Mouse (Mus musculus) cerebellum, adult (tissue): ENCODE data around the gene Clock.

Experiments
- ATAC-seq: cut with Nextera tagmentation; 2 replicates; pipeline ENCODE4 v1.9.2; 2017; ENCODE audit warnings: mild to moderate bottlenecking, moderate library complexity, mixed read lengths; ENCODE audit not compliant: insufficient number of reproducible peaks, low FRiP score, low TSS enrichment

Clock gene

GRCm38 (mm10) chr5:76304452-76305341, at the start of gene Clock:
Gene Clock, minus strand, starts transcription at chr5:76304792.
- peak; percentile 84 for ATAC-seq

- ATAC-seq, result no peak
Measured at GRCm38 (mm10) chr5:76351953-76352611, 47.5 kb upstream of the Clock start.

DNA sequence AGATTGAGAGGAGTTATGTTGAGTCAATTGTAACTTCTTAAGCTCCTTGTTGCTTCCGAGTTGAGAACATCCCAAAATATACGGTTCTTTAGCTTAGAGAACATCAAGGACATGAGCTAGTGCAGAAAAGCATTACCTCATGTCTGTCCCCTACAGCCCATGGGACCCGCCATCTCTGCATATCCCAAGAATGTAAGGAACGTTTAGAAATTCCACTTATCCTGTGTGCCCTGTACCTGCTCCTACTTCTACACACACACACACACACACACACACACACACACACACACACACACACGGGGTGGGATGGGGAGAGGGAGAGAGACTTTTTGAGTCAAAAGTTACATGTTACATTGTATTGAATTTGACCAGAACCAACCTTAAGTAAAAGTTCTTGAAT, 46.9 kb upstream of the Clock start:
- no peak for ATAC-seq

- ATAC-seq, result no peak
Measured at GRCm38 (mm10) chr5:76346137-76346536, 41.5 kb upstream of the Clock start.

DNA sequence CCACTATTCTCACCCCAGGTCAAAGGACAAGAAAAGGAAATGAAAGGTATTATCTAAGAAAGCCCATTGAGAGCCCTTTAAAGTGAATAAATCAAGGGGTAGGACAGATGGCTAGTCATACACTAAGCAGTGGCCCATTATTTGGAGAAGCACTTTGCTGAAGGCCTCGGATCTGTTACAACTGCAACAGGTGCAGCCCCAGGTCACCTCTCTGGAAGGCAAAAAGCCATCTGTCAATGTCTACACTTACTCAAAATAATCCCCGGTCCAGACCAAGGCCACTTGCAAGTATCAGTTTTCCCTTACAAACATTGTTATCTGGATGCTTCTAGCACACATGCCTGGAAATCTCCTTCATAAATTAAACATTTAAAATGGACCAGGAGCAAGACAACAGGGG, 36.3 kb upstream of the Clock start:
- no peak for ATAC-seq

DNA sequence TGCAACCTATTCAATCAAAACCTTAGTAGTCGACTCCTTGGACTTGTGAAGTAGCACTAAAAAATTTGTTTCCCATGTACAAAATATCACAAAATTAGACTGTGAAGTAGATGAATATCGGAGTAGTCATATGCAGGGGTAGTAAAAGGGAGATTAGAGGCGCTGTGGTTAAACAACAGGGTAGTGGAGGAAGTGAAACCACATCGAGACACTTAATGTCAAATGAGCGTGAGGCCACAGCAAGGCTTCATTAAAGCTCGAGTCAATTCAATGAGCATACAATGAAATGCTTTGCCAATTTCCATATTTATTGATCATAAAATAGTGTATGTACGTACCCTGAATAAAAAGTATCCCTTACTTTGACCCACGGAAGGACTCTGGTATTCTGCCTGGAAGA, 32.5 kb upstream of the Clock start:
- no peak for ATAC-seq

DNA sequence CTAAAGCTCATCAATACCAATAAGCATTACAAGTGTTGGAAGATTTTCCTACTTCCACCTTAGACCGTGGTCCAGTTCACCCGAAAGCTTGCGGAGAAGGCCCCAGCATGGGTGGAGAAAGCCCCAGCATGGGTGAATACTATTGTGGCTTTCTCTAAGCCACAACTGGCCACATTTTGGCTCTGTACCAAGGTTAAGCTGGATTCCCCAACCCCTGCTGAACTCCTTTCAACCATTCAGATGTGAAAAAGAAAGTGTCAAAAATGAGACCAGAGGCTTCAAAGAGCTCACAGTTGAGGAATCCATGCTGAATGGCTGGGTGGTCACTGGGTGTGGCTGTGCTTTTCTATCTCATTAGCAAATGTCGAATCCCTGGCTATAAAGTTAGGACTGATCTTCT, 29.2 kb upstream of the Clock start:
- ATAC-seq, result no peak

DNA sequence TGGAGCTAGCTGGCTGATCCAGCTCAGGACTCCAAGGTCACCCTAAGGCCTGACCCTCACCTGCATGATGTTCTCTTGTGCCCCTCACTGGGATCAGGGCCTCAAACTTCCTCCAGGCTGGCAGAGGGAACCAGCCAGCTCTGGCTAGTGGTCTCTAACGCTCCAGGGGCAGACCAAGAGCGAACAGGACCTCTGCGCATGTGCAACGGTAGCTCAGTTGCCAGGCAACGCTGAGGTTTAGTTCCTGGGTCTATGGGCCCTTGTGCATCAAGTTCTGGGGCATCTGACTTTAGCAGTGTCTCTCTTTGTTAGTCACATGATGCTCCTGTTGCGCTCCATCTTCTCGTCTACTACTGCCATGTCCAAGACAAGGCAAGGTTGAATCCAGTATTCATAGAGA, 26.4 kb upstream of the Clock start, which contains the start of gene Pdcl2:
Gene Pdcl2, minus strand, starts transcription at position 204 of the 400 bp plus-strand sequence.
- no peak for ATAC-seq

DNA sequence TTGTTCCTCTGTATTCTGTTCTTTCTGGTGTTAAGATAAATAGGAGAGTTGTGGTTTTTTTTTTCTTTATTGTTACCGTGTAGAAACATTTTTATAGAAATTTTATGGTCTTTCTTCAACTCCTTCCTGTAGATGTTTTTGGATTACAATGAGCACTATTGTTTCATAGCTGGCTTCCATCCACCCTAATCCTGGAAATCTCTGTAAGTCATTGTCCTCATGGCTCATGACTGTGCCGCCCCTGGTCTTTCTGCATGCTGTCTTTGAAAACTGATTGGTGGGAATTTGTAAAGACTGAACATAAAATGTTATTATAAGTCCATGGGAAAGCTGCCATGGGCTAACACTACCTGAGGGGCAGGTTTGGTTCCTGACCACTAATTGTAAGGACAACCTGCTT, 22.7 kb upstream of the Clock start:
- ATAC-seq, result no peak

DNA sequence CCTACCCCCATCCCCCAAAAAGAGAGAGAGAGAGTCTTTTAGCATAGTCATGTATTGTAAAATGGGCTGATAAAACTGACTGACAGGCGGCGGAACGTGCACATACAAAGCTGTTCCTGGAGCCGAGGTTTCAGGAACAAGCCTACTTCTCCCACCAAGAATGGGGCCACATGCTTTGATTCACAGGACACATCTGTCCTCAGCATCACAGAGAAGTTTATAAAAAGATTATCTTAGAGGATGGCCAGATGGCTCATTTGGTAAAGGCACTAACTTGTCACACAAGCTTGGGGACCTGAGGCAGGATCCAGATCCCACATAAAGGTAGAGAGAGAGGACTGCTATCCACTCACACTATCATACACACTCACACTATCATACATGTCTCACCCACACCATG, 20.5 kb upstream of the Clock start:
- ATAC-seq, result no peak

- ATAC-seq, result no peak
Measured at GRCm38 (mm10) chr5:76321249-76322196, 16.9 kb upstream of the Clock start.

DNA sequence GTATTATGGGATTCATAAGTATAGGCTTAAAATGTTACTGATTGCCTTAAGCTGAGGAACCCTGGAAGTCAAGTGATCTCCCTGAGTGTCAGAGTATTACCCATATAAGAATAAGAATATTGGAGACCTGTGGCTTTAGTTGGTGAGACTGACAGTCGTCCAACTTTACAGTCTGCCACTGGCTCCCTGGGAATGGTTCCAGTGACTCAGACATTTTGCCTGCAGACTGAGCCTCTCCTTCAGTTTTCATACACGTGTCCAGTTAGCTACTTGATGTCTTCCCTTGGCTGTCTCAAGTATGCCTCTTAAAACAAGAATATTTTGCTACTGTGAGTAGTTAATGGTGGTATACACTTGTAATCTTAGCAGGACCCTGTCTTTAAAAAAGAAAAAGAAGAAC, 3.6 kb upstream of the Clock start:
- ATAC-seq, result no peak

DNA sequence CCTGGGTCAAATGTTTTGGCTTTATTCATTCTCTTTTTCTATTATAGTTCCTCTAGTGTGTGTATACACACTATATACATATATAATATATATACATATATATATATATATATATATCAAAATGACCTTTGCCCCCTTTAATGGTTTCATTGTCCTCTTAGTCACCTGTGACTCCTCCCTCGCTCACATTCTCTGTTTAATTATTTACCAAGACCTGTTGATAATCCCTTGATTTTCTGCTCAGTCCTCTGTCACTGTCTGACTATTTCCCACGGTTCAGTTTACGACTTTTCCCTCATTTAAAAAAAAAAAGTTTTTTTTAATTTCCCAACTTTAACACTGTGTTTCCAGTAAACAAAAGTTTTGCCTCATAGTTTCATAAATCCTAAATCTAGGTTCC, 1.7 kb upstream of the Clock start:
- ATAC-seq, result no peak

DNA sequence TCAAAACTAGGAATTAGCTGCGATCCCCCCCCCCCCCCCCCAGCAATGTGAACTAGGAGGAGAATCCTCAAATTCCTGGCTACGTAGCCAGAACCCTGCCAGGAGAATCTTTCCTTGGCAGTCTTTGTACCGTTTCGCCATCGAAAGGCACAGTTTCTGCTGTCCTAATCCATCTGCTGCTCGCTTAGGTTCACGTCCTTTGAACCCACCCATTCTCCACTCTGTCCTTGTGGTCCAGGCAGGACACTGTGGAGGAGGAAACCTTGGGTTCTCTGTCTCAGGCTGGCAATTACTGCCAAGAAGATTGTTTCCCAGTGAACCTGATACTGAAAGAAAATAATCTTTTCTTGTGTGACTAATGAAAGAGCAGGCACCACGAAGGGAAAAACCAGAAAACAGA, 1.0 kb upstream of the Clock start:
- no peak for ATAC-seq

- peak; percentile 72 for ATAC-seq
Measured at GRCm38 (mm10) chr5:76303745-76304451, 694 bp downstream of the Clock start.

- ATAC-seq, result no peak
Measured at GRCm38 (mm10) chr5:76303379-76303744, 1.2 kb downstream of the Clock start.

DNA sequence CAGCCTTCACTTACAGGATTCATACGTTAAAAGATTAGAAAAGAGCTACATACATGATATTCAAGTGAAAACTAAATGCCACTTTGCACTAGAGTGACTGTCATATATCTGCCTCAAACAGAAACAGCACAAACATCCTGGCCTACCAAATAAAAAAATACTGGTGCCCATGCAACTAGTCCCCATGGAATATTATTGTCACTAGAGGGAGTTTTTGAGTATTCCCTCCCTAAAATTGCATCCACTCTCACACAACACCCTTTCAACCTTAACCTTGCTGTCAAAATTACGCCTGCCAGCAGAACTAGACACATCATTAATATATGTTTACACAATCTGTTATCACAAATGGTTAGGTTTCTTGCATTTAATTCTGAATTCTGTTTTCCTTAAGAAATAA, 2.6 kb downstream of the Clock start:
- ATAC-seq, result no peak

- peak; percentile 61 for ATAC-seq
Measured at GRCm38 (mm10) chr5:76289234-76289691, 15.3 kb downstream of the Clock start.

DNA sequence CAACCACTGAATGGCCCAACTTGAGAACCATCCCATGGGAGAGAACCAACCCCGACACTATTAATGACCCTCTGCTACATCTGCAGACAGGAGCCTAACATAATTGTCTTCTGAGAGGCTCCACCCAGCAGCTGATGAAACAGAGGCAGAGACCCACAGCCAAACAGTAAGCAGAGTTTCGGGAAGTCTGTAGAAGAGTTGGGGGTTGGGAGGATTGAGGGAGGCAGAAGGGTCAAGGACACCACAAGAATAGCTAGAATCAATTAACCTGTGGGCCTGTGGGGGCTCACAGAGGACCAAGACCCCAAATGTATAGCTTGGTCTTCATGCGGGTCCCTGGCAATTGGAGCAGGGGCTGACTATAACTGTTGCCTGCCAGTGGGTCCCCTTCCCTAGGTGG, 16.3 kb downstream of the Clock start:
- ATAC-seq, result no peak

- ATAC-seq, result no peak
Measured at GRCm38 (mm10) chr5:76287062-76287461, 17.5 kb downstream of the Clock start.
